19 mouse cellular contexts compared by ENCODE assay signal in the genomic region with DNA sequence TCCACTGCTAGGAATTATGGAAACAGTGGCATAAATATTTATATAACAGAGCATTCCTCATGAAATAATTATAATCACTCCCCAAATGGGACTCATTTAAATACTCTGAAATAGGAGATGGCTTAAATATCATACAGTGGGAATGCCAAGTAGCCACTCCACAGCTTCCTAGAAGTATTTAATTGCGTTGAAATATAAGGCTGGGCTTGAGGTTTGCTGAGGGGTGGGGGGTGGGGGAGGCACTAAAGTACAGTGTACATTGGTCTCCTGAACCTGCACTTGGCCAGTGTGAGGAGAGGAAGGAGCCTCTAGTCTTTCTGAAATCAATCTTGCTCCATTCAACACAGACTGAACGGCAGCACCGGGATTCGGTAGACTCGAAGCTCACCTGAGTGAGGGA. TPM values are rescaled to one million over a fixed set of nuclear protein-coding genes. Genes with fewer than 3 reads are reported as not detected.
DNase-seq lines count a peak whose midpoint lies in the region; ATAC-seq and TF ChIP-seq lines count a peak whose summit lies in the region.
"Had no signal": no experiment of that assay in that cellular context is flagged by ENCODE, and none has a peak within 500 bp of the region (broad histone marks: within the 10 kb centered on the region; RNA-seq: fewer than 3 reads in every experiment).

No protein-coding gene starts in this region.

- intact Hi-C loops in gastrocnemius, adult 2 months (cut with DNase I) = no loop called here

- no peaks in the 10 kb centered on the region for H3K36me3 ChIP-seq in lung, embryonic 15.5 days
- no peaks in the 10 kb centered on the region for H3K36me3 ChIP-seq in embryonic facial prominence, embryonic 12.5 days
- H3K36me3 ChIP-seq in small intestine, adult 2 months (ENCODE audit: control insufficient read depth, insufficient read depth, low read length) = no peaks in the 10 kb centered on the region
- H3K36me3 ChIP-seq: forebrain, embryonic 12.5 days; heart, embryonic 10.5 days; limb, embryonic 12.5 days; liver, embryonic 15.5 days had no signal

- no peak overlapping the region for H3K9ac ChIP-seq in lung, embryonic 15.5 days
- H3K9ac ChIP-seq in embryonic facial prominence, embryonic 12.5 days = no peak overlapping the region
- H3K9ac ChIP-seq: forebrain, embryonic 12.5 days; hindbrain, embryonic 14.5 days; limb, embryonic 12.5 days; liver, embryonic 15.5 days had no signal

- TF ChIP-seq CTCF in gastrocnemius, adult 2 months (IDR thresholded peaks at IDR 0.05) = no peak
- TF ChIP-seq CTCF in small intestine, adult 2 months (IDR thresholded peaks at IDR 0.05; ENCODE audit: extremely low read depth, insufficient read length, insufficient replicate concordance, low read depth, low read length) = no peak

- no peak for DNase-seq in gastrocnemius, adult 2 months
- no peak for DNase-seq in gastrocnemius, adult 18-20 months (ENCODE audit: low spot score)
- DNase-seq in lung, adult 18-20 months = no peak
- no peak for DNase-seq in urinary bladder, adult 2 months (ENCODE audit: low spot score)
- DNase-seq in adipocyte (ENCODE audit: low spot score) = no peak
- DNase-seq: adrenal gland, adult 2 months; cerebellum, adult 18-20 months; kidney, adult 11 months; right cerebral cortex, postnatal 14 days had no signal

- peak; percentile 69; the same call in 1 of the 2 replicates for ATAC-seq in lung, embryonic 15.5 days (ENCODE audit: borderline replicate concordance, extremely low read depth, low FRiP score, low TSS enrichment)
- ATAC-seq in embryonic facial prominence, embryonic 12.5 days (ENCODE audit: insufficient number of reproducible peaks, insufficient read depth, low FRiP score, low TSS enrichment) = peak; percentile 62; the same call in 1 of the 2 replicates

- H3K9me3 ChIP-seq in lung, embryonic 15.5 days = no peaks in the 10 kb centered on the region
- H3K9me3 ChIP-seq in embryonic facial prominence, embryonic 12.5 days = no peaks in the 10 kb centered on the region
- H3K9me3 ChIP-seq: forebrain, embryonic 12.5 days; heart, embryonic 10.5 days; limb, embryonic 12.5 days; liver, embryonic 15.5 days had no signal

- no peak for TF ChIP-seq POLR2A in small intestine, adult 2 months (IDR thresholded peaks at IDR 0.05; ENCODE audit: low read depth, low read length)

- H3K27ac ChIP-seq in gastrocnemius, adult 2 months = peak overlapping the region; percentile 84
- H3K27ac ChIP-seq in lung, embryonic 15.5 days = no peak overlapping the region
- H3K27ac ChIP-seq in embryonic facial prominence, embryonic 12.5 days = peak overlapping the region; percentile 69; the same call in 1 of the 2 replicates
- H3K27ac ChIP-seq in small intestine, adult 2 months (ENCODE audit: insufficient read depth, low read depth, low read length) = 0 out of 2 replicates have a peak overlapping the region, but pooled peaks have one; percentile 53
- H3K27ac ChIP-seq: forebrain, embryonic 12.5 days; hindbrain, embryonic 14.5 days; liver, embryonic 15.5 days had no signal

- WGBS in lung, embryonic 15.5 days = 49% methylated on average over 5 of the region's 5 CpGs
- WGBS in embryonic facial prominence, embryonic 12.5 days = 56% methylated on average over 5 of the region's 5 CpGs
- WGBS in small intestine, adult 2 months = 75% methylated on average over 5 of the region's 5 CpGs

- H3K4me3 ChIP-seq in gastrocnemius, adult 2 months = peak overlapping the region; percentile 54
- H3K4me3 ChIP-seq in lung, embryonic 15.5 days = no peak overlapping the region
- H3K4me3 ChIP-seq in embryonic facial prominence, embryonic 12.5 days = no peak overlapping the region
- H3K4me3 ChIP-seq in small intestine, adult 2 months (ENCODE audit: low read depth, low read length) = no peak overlapping the region
- H3K4me3 ChIP-seq: forebrain, embryonic 12.5 days; heart, embryonic 10.5 days; limb, embryonic 12.5 days; liver, embryonic 15.5 days had no signal

- peaks cover 8% of the 10 kb centered on the region; the same call in 1 of the 2 replicates for H3K4me1 ChIP-seq in lung, embryonic 15.5 days
- peaks cover 25% of the 10 kb centered on the region for H3K4me1 ChIP-seq in embryonic facial prominence, embryonic 12.5 days
- H3K4me1 ChIP-seq in small intestine, adult 2 months (ENCODE audit: control insufficient read depth, insufficient read depth, insufficient read length, low read length) = no peaks in the 10 kb centered on the region
- H3K4me1 ChIP-seq: forebrain, embryonic 12.5 days; liver, embryonic 15.5 days had no signal

- H3K27me3 ChIP-seq in lung, embryonic 15.5 days = no peaks in the 10 kb centered on the region
- no peaks in the 10 kb centered on the region for H3K27me3 ChIP-seq in embryonic facial prominence, embryonic 12.5 days
- H3K27me3 ChIP-seq in small intestine, adult 2 months (ENCODE audit: control insufficient read depth, insufficient read depth, low read length) = no peaks in the 10 kb centered on the region
- H3K27me3 ChIP-seq: CH12.LX; forebrain, embryonic 12.5 days; liver, embryonic 15.5 days had no signal

- H3K4me2 ChIP-seq in lung, embryonic 15.5 days = peak overlapping the region; percentile 45
- H3K4me2 ChIP-seq in embryonic facial prominence, embryonic 12.5 days (replicated peaks) = peak overlapping the region; percentile 22; the same call in 1 of the 2 replicates
- H3K4me2 ChIP-seq: forebrain, embryonic 12.5 days; hindbrain, embryonic 14.5 days; limb, embryonic 12.5 days; liver, embryonic 15.5 days had no signal

RNA-seq across cellular contexts. Expression of gene Tmem30b, which starts 39.5 kb away (rescaled TPM):
- total RNA-seq in gastrocnemius, adult 2 months (2021) = under 1 TPM; 0.26 to 0.50 TPM
- total RNA-seq in gastrocnemius, adult 18-20 months (2021) = under 1 TPM; 0.11 to 0.74 TPM
- polyA plus RNA-seq in lung, embryonic 15.5 days (2015; fragmentation: Nextera tagmentation; extraction: Ambion mirVana) = 7.2 and 8.1 TPM in 2 replicates
- polyA plus RNA-seq in embryonic facial prominence, embryonic 12.5 days (2016; fragmentation: Nextera tagmentation; extraction: Ambion mirVana) = 15.2 and 16.0 TPM in 2 replicates
- 123 and 184 TPM in 2 replicates for polyA plus RNA-seq in small intestine, adult 2 months (2012; rRNA removed)
- 29.2 and 33.1 TPM in 2 replicates for polyA plus RNA-seq in urinary bladder, adult 2 months (2012; rRNA removed)
- total RNA-seq: CH12.LX; megakaryocyte progenitor cell, adult 5-6 weeks had no signal
